ENCODE assay signal across 28 mouse cellular contexts in genomic region chr19:58086734-58087133, GRCm38 (mm10).
A peak's percentile ranks its signal among the peaks of the same experiment; 100 is the strongest.
DNase-seq lines count a peak whose midpoint lies in the region; ATAC-seq and TF ChIP-seq lines count a peak whose summit lies in the region.
"Had no signal": no experiment of that assay in that cellular context is flagged by ENCODE, and none has a peak within 500 bp of the region (broad histone marks: within the 10 kb centered on the region; RNA-seq: fewer than 3 reads in every experiment).

No protein-coding gene starts in this region.

- no peaks in the 10 kb centered on the region for H3K4me1 ChIP-seq in liver, postnatal 0 days (ENCODE audit: insufficient read depth)
- H3K4me1 ChIP-seq in bone marrow, adult 2 months (ENCODE audit: control insufficient read depth, insufficient read depth, low read length) = peaks cover 4% of the 10 kb centered on the region; the same call in 1 of the 2 replicates
- H3K4me1 ChIP-seq in hindbrain, embryonic 11.5 days (replicated peaks; ENCODE audit: control insufficient read depth, insufficient read depth, low read length) = no peaks in the 10 kb centered on the region
- H3K4me1 ChIP-seq in forebrain, embryonic 12.5 days = no peaks in the 10 kb centered on the region
- H3K4me1 ChIP-seq: forebrain, embryonic 15.5 days; heart, embryonic 12.5 days had no signal

- H3K27me3 ChIP-seq in liver, postnatal 0 days (ENCODE audit: insufficient read depth, low read length) = no peaks in the 10 kb centered on the region
- H3K27me3 ChIP-seq in hindbrain, embryonic 11.5 days (ENCODE audit: control insufficient read depth, insufficient read depth, low read length) = no peaks in the 10 kb centered on the region
- H3K27me3 ChIP-seq in forebrain, embryonic 12.5 days = no peaks in the 10 kb centered on the region
- H3K27me3 ChIP-seq: CH12.LX; embryonic facial prominence, embryonic 12.5 days; embryonic facial prominence, embryonic 15.5 days; forebrain, embryonic 15.5 days; heart, embryonic 12.5 days; heart, embryonic 15.5 days had no signal

- intact Hi-C loops in left cerebral cortex, adult 2 months (cut with DNase I) = no loop called here

- H3K27ac ChIP-seq in liver, postnatal 0 days (ENCODE audit: low read depth) = peak overlapping the region; percentile 58
- peak overlapping the region; percentile 77 for H3K27ac ChIP-seq in bone marrow, adult 2 months (ENCODE audit: control insufficient read depth, insufficient read depth, low read depth, low read length, poor library complexity)
- H3K27ac ChIP-seq in hindbrain, embryonic 11.5 days (ENCODE audit: low read depth, low read length) = no peak overlapping the region
- no peak overlapping the region for H3K27ac ChIP-seq in left cerebral cortex, adult 2 months
- no peak overlapping the region for H3K27ac ChIP-seq in forebrain, embryonic 12.5 days
- H3K27ac ChIP-seq: embryonic facial prominence, embryonic 12.5 days; embryonic facial prominence, embryonic 15.5 days; forebrain, embryonic 15.5 days; heart, embryonic 15.5 days; hindbrain, embryonic 10.5 days; hindbrain, embryonic 14.5 days; hindbrain, postnatal 0 days had no signal

- TF ChIP-seq EP300 in liver, postnatal 0 days (IDR thresholded peaks at IDR 0.05; ENCODE audit: low read depth) = no peak

- 0 out of 2 replicates have a peak, but pooled peaks cover 3% of the 10 kb centered on the region for H3K9me3 ChIP-seq in liver, postnatal 0 days (ENCODE audit: low read length)
- no peaks in the 10 kb centered on the region for H3K9me3 ChIP-seq in hindbrain, embryonic 11.5 days (ENCODE audit: control insufficient read depth, low read length)
- no peaks in the 10 kb centered on the region for H3K9me3 ChIP-seq in forebrain, embryonic 12.5 days
- H3K9me3 ChIP-seq: embryonic facial prominence, embryonic 12.5 days; embryonic facial prominence, embryonic 15.5 days; forebrain, embryonic 15.5 days; heart, embryonic 15.5 days; hindbrain, embryonic 10.5 days had no signal

- TF ChIP-seq POLR2A in bone marrow, adult 2 months (IDR thresholded peaks at IDR 0.05; ENCODE audit: borderline replicate concordance, control insufficient read depth, low read depth, low read length) = no peak

- no peak for DNase-seq in liver, postnatal 0 days
- DNase-seq in liver = no peak
- no peak for DNase-seq in hindbrain, embryonic 11.5 days (ENCODE audit: low spot score)
- no peak for DNase-seq in left cerebral cortex, adult 2 months (ENCODE audit: extremely low spot score in 1 of 2, low spot score in 2 of 2)
- DNase-seq: adrenal gland, adult 2 months; adrenal gland, postnatal 14 days; B cell, adult 2 months; cerebellum, adult 11 months; cerebellum, adult 2 months; cerebellum, adult 9-11 months; cerebellum, postnatal 25 days; gastrocnemius, postnatal 25 days; heart, postnatal 10 days; heart, postnatal 36 days had no signal

- no peak for TF ChIP-seq CTCF in liver, postnatal 0 days (IDR thresholded peaks at IDR 0.05; ENCODE audit: low read depth)
- TF ChIP-seq CTCF in bone marrow, adult 2 months (IDR thresholded peaks at IDR 0.05; ENCODE audit: control insufficient read depth, insufficient read depth, low read length) = no peak
- TF ChIP-seq CTCF in left cerebral cortex, adult 2 months (IDR thresholded peaks at IDR 0.05) = no peak

- no peak overlapping the region for H3K4me2 ChIP-seq in liver, postnatal 0 days (ENCODE audit: low read depth, low read length)
- H3K4me2 ChIP-seq in hindbrain, embryonic 11.5 days (replicated peaks; ENCODE audit: low read depth, low read length) = no peak overlapping the region
- no peak overlapping the region for H3K4me2 ChIP-seq in forebrain, embryonic 12.5 days
- H3K4me2 ChIP-seq: embryonic facial prominence, embryonic 12.5 days; embryonic facial prominence, embryonic 15.5 days; forebrain, embryonic 15.5 days; heart, embryonic 12.5 days; heart, embryonic 15.5 days; hindbrain, embryonic 14.5 days had no signal

- no peak overlapping the region for H3K4me3 ChIP-seq in liver, postnatal 0 days (ENCODE audit: low read depth, low read length)
- H3K4me3 ChIP-seq in bone marrow, adult 2 months (replicated peaks; ENCODE audit: control insufficient read depth, low read depth, low read length) = no peak overlapping the region
- no peak overlapping the region for H3K4me3 ChIP-seq in hindbrain, embryonic 11.5 days (ENCODE audit: low read depth, low read length)
- no peak overlapping the region for H3K4me3 ChIP-seq in left cerebral cortex, adult 2 months
- no peak overlapping the region for H3K4me3 ChIP-seq in forebrain, embryonic 12.5 days (replicated peaks)
- H3K4me3 ChIP-seq: embryonic facial prominence, embryonic 12.5 days; embryonic facial prominence, embryonic 15.5 days; forebrain, embryonic 15.5 days; heart, embryonic 12.5 days; heart, embryonic 15.5 days; hindbrain, embryonic 10.5 days had no signal

- 76% methylated on average over 8 of the region's 8 CpGs for WGBS in liver, postnatal 0 days (ENCODE audit: insufficient replicate concordance)
- WGBS in bone marrow, adult 2 months = 60% methylated on average over 8 of the region's 8 CpGs
- WGBS in hindbrain, embryonic 11.5 days = 90% methylated on average over 8 of the region's 8 CpGs
- 92% methylated on average over 8 of the region's 8 CpGs for WGBS in forebrain, embryonic 12.5 days

- ATAC-seq in liver, postnatal 0 days = peak; percentile 44
- ATAC-seq in megakaryocyte progenitor cell, adult 5-6 weeks (replicated peaks; ENCODE audit: poor library complexity) = 0 out of 2 replicates have a peak, but pooled peaks have one; percentile 48
- ATAC-seq in hindbrain, embryonic 11.5 days (ENCODE audit: low FRiP score) = no peak
- ATAC-seq in forebrain, embryonic 12.5 days (ENCODE audit: low FRiP score) = no peak
- ATAC-seq: forebrain, embryonic 15.5 days; hindbrain, postnatal 0 days; inflammation-experienced regulatory T-cells, adult 6 months had no signal

- H3K36me3 ChIP-seq in liver, postnatal 0 days (replicated peaks; ENCODE audit: insufficient read depth, low read length) = no peaks in the 10 kb centered on the region
- H3K36me3 ChIP-seq in hindbrain, embryonic 11.5 days (ENCODE audit: control insufficient read depth, insufficient read depth, low read length) = no peaks in the 10 kb centered on the region
- no peaks in the 10 kb centered on the region for H3K36me3 ChIP-seq in forebrain, embryonic 12.5 days (replicated peaks)
- H3K36me3 ChIP-seq: embryonic facial prominence, embryonic 12.5 days; embryonic facial prominence, embryonic 15.5 days; forebrain, embryonic 15.5 days; G1E; heart, embryonic 15.5 days; hindbrain, embryonic 10.5 days had no signal

- H3K9ac ChIP-seq in liver, postnatal 0 days (replicated peaks) = no peak overlapping the region
- H3K9ac ChIP-seq in hindbrain, embryonic 11.5 days (ENCODE audit: low read depth, low read length) = no peak overlapping the region
- H3K9ac ChIP-seq in forebrain, embryonic 12.5 days = no peak overlapping the region
- H3K9ac ChIP-seq: embryonic facial prominence, embryonic 12.5 days; embryonic facial prominence, embryonic 15.5 days; forebrain, embryonic 15.5 days; heart, embryonic 12.5 days; heart, embryonic 15.5 days; hindbrain, embryonic 14.5 days had no signal

Comparison
In these comparisons a context has a peak if more than half of its experiments do, and no peak if none do; other contexts are left out.
1. ATAC-seq: peak in liver, postnatal 0 days (single experiment) and megakaryocyte progenitor cell, adult 5-6 weeks (single experiment); none in hindbrain, embryonic 11.5 days (single experiment) and forebrain, embryonic 12.5 days (single experiment).
2. H3K27ac ChIP-seq: peak in liver, postnatal 0 days (single experiment) and bone marrow, adult 2 months (single experiment); none in hindbrain, embryonic 11.5 days (single experiment), left cerebral cortex, adult 2 months (single experiment) and forebrain, embryonic 12.5 days (single experiment).